Mouse (Mus musculus): ENCODE data around the gene Rad23a. TPM values are rescaled to one million over a fixed set of nuclear protein-coding genes. Genes with fewer than 3 reads are reported as not detected.
A peak's percentile ranks its signal among the peaks of the same experiment; 100 is the strongest.
"Not testable (repeated sequence)": the region's sequence is repeated elsewhere in the genome, so short reads cannot be mapped to it uniquely, and the experiment has no call there.

Gene Rad23a
- polyA plus RNA-seq, 1 experiment: 68.3 TPM

DNA sequence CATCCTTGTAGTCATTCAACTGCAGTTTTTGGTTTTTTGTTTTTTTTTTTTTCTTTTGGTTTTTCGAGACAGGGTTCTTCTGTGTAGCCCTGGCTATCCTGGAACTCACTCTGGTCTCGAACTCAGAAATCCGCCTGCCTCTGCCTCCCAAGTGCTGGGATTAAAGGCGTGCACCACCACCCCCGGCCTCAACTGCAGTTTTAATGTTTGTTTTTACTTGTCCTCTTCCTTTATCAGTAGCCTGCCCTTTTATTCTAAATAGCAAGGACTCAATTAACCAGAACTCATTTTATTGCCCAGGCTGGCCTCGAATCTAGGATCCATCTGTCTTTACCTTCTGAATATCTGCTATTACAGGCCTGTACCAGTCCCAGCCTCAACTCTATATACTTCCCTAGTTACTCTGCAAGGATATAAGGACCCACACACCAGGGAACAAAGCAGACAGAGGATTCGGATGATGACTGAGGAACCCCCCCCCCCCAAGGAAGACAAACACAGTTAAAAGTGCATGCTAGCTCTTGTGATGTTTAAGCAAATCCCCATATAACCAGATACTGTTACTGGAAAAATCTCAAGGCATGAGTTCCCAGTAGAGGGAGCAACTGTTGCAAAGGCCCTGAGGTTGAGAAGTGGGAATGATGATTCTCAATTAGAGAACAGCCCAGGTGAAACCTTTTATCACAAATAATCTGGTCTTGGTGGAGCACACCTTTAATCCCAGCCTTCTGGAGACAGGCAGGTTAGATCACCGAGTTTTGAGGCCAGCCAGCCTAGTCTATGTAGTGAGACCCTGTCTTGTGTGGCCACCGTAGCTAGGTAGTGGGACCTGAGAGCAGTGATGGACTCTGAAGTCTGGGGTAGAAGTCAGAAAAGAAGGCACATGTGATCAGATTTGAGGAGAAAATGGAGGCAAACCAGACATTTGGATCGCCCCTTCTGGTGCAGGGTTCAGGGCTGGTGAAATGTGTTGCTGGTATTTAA lies 7.4 kb downstream of the Rad23a start:
- TF ChIP-seq MYOG (IDR thresholded peaks at IDR 0.05; ENCODE audit: control insufficient read depth, extremely low read depth, insufficient read length) (no peak), USF1 (IDR thresholded peaks at IDR 0.05; ENCODE audit: low read depth) (no peak), MYOD1 (IDR thresholded peaks at IDR 0.05; ENCODE audit: control insufficient read depth, insufficient read length, low read depth) (no peak), MAX (IDR thresholded peaks at IDR 0.05) (no peak), FOSL1 (IDR thresholded peaks at IDR 0.05; ENCODE audit: insufficient read depth, low read length, poor library complexity, severe bottlenecking) (no peak), CEBPB (IDR thresholded peaks at IDR 0.05; ENCODE audit: low read depth) (no peak), CTCF (IDR thresholded peaks at IDR 0.05; ENCODE audit: control insufficient read depth, insufficient read depth, insufficient read length) (no peak)
- Histone ChIP-seq H3K4me3 (ENCODE audit: insufficient read depth, poor library complexity, severe bottlenecking) (peak overlapping the region; percentile 74), H3K36me3 (ENCODE audit: control insufficient read depth, insufficient read depth) (peaks cover 50% of the 10 kb centered on the region), H3ac (ENCODE audit: control insufficient read depth, insufficient read length, low read depth) (peak overlapping the region; percentile 97), H3K79me3 (ENCODE audit: low read depth) (peaks cover 10% of the 10 kb centered on the region), H3K27me3 (ENCODE audit: control insufficient read depth, insufficient read depth, insufficient read length) (no peaks in the 10 kb centered on the region), H3K79me2 (ENCODE audit: control insufficient read depth, insufficient read depth) (peaks cover 39% of the 10 kb centered on the region)

DNA sequence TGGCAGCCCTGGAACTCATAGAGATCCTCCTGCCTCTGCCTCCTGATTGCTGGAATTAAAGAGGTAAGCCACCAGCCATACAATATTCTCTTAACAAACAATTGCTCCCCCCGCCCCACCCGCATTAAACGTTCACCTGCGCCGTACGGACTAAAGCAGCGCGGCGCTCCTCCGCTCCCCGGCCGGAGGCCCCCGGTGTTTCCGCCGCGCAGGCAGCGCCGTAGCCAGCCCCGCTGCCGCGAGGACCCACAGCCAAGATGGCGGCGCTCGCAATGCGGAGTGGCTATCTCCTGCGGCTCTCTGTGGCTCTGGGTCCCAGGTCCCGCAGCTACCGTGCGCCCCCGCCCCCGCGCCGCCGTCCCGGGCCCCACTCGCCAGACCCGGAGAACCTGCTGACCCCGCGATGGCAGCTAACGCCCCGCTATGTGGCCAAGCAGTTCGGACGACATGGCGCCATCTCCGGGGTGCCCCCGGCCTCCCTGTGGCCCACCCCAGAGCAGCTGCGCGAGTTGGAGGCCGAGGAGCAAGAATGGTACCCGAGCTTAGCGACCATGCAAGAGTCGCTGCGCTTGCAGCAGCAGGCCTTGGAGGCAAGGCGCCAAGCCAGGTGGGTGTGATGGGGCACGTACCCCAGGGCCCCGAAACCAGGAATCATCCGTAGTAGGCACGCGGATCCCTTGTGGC lies 8.3 kb downstream of the Rad23a start:
- Histone ChIP-seq H3K27me3 (ENCODE audit: control insufficient read depth, insufficient read depth, insufficient read length) (no peaks in the 10 kb centered on the region), H3ac (ENCODE audit: control insufficient read depth, insufficient read length, low read depth) (peak overlapping the region; percentile 97), H3K4me3 (ENCODE audit: insufficient read depth, poor library complexity, severe bottlenecking) (peak overlapping the region; percentile 74), H3K79me3 (ENCODE audit: low read depth) (peaks cover 10% of the 10 kb centered on the region), H3K79me2 (ENCODE audit: control insufficient read depth, insufficient read depth) (peaks cover 34% of the 10 kb centered on the region), H3K36me3 (ENCODE audit: control insufficient read depth, insufficient read depth) (peaks cover 41% of the 10 kb centered on the region)
- TF ChIP-seq MYOD1 (IDR thresholded peaks at IDR 0.05; ENCODE audit: control insufficient read depth, insufficient read length, low read depth) (no peak), MAX (IDR thresholded peaks at IDR 0.05) (peak; percentile 87), CTCF (IDR thresholded peaks at IDR 0.05; ENCODE audit: control insufficient read depth, insufficient read depth, insufficient read length) (no peak), USF1 (IDR thresholded peaks at IDR 0.05; ENCODE audit: low read depth) (no peak), MYOG (IDR thresholded peaks at IDR 0.05; ENCODE audit: control insufficient read depth, extremely low read depth, insufficient read length) (no peak), CEBPB (IDR thresholded peaks at IDR 0.05; ENCODE audit: low read depth) (no peak), FOSL1 (IDR thresholded peaks at IDR 0.05; ENCODE audit: insufficient read depth, low read length, poor library complexity, severe bottlenecking) (no peak)

DNA sequence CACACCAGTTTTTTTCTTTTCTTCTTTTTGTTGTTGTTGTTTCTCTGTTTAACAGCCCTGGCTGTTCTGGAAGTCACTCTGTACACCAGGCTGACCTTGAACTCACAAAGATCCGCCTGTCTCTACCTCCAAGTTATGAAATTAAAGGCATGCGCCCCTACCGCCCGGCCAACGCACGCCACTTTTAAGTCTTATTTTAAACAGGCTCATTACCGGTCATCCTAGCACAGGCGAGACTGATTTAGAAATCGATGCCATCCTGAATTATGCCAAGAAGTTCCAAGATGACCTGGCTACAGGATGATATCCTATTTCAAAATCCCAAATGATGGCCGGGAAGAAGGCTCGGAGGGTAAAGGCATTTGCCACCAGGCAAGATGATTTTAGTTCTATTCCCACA lies 9.0 kb downstream of the Rad23a start, which contains the start of gene Gadd45gip1:
TSS of gene Gadd45gip1 (plus strand) at position 33 of the 400 bp plus-strand sequence.
- H3K79me3 ChIP-seq (ENCODE audit: low read depth): peaks cover 10% of the 10 kb centered on the region
- peaks cover 34% of the 10 kb centered on the region for H3K79me2 ChIP-seq (ENCODE audit: control insufficient read depth, insufficient read depth)
- peak within 1 kb of the TSS; percentile 74 for H3K4me3 ChIP-seq (ENCODE audit: insufficient read depth, poor library complexity, severe bottlenecking)
- TF ChIP-seq MYOG (IDR thresholded peaks at IDR 0.05; ENCODE audit: control insufficient read depth, extremely low read depth, insufficient read length) (no peak), CEBPB (IDR thresholded peaks at IDR 0.05; ENCODE audit: low read depth) (no peak), FOSL1 (IDR thresholded peaks at IDR 0.05; ENCODE audit: insufficient read depth, low read length, poor library complexity, severe bottlenecking) (no peak), MAX (IDR thresholded peaks at IDR 0.05) (no peak), USF1 (IDR thresholded peaks at IDR 0.05; ENCODE audit: low read depth) (no peak), CTCF (IDR thresholded peaks at IDR 0.05; ENCODE audit: control insufficient read depth, insufficient read depth, insufficient read length) (no peak), MYOD1 (IDR thresholded peaks at IDR 0.05; ENCODE audit: control insufficient read depth, insufficient read length, low read depth) (no peak)
- no peaks in the 10 kb centered on the region for H3K27me3 ChIP-seq (ENCODE audit: control insufficient read depth, insufficient read depth, insufficient read length)
- H3K36me3 ChIP-seq (ENCODE audit: control insufficient read depth, insufficient read depth): peaks cover 35% of the 10 kb centered on the region
- peak within 1 kb of the TSS; percentile 97 for H3ac ChIP-seq (ENCODE audit: control insufficient read depth, insufficient read length, low read depth)

DNA sequence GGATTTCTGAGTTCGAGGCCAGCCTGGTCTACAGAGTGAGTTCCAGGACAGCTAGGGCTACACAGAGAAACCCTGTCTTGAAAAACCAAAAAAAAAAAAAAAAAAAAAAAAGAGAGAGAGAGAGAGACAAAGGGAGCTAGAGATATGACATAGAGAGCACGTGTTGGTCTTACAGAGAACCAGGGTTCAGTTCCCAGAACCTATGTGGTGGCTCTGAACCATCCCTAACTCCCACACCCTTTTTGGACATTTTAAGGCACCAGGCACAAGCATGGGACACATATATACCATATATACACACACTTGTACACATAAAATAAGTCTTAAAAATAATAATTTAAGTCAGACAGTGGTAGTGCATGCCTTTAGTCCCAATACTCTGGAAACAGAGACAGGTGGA lies 13.9 kb downstream of the Rad23a start:
- not testable (repeated sequence) for H3K4me3 ChIP-seq (ENCODE audit: insufficient read depth, poor library complexity, severe bottlenecking); H3K36me3 ChIP-seq (ENCODE audit: control insufficient read depth, insufficient read depth); H3ac ChIP-seq (ENCODE audit: control insufficient read depth, insufficient read length, low read depth); H3K27me3 ChIP-seq (ENCODE audit: control insufficient read depth, insufficient read depth, insufficient read length); H3K79me2 ChIP-seq (ENCODE audit: control insufficient read depth, insufficient read depth); H3K79me3 ChIP-seq (ENCODE audit: low read depth)

DNA sequence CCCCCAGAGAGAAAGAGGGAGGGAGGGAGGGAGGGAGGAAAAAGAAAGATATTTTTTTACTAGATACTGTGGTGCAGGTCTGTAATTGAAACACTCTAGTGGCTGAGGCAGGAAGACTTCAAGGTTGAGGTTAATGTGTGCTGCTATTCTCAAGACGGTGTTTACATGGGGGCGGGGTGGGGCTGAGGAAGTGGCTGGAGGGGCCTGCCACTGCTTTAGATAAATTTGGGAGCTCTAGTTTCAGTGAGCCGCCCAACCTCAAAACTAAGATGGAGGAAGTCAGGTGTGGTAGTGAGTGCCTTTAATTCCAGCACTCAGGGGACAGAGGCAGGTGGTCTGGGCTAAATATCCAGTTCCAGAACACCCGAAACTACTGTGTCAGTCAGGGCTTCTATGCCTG lies 14.8 kb downstream of the Rad23a start:
- Histone ChIP-seq H3ac (ENCODE audit: control insufficient read depth, insufficient read length, low read depth) (no peak overlapping the region), H3K4me3 (ENCODE audit: insufficient read depth, poor library complexity, severe bottlenecking) (no peak overlapping the region), H3K27me3 (ENCODE audit: control insufficient read depth, insufficient read depth, insufficient read length) (no peaks in the 10 kb centered on the region), H3K79me3 (ENCODE audit: low read depth) (no peaks in the 10 kb centered on the region), H3K79me2 (ENCODE audit: control insufficient read depth, insufficient read depth) (peaks cover 5% of the 10 kb centered on the region), H3K36me3 (ENCODE audit: control insufficient read depth, insufficient read depth) (no peaks in the 10 kb centered on the region)
- no peak for TF ChIP-seq MYOD1 (IDR thresholded peaks at IDR 0.05; ENCODE audit: control insufficient read depth, insufficient read length, low read depth)
- no peak for TF ChIP-seq MYOG (IDR thresholded peaks at IDR 0.05; ENCODE audit: control insufficient read depth, extremely low read depth, insufficient read length)
- TF ChIP-seq FOSL1 (IDR thresholded peaks at IDR 0.05; ENCODE audit: insufficient read depth, low read length, poor library complexity, severe bottlenecking): no peak
- TF ChIP-seq CEBPB (IDR thresholded peaks at IDR 0.05; ENCODE audit: low read depth): no peak
- no peak for TF ChIP-seq USF1 (IDR thresholded peaks at IDR 0.05; ENCODE audit: low read depth)
- no peak for TF ChIP-seq CTCF (IDR thresholded peaks at IDR 0.05; ENCODE audit: control insufficient read depth, insufficient read depth, insufficient read length)
- no peak for TF ChIP-seq MAX (IDR thresholded peaks at IDR 0.05)

Data from C2C12 (cell line).